Mouse (Mus musculus) cerebellum, postnatal 4 days (tissue): ENCODE data around the gene Gtf2a2.

ENCODE experiments used
- DNase-seq, 2 experiments: peaks; one replicate each; pipeline ENCODE4 v3.0.0; 2022; ENCODE audit warnings: low spot score in 2 of 2, mixed read lengths in 1 of 2

Gtf2a2 gene

GRCm38 (mm10) chr9:70012408-70012901 is at the start of gene Gtf2a2:
Gtf2a2 (plus strand) TSS chr9:70012550.
- peak; percentile 87 to 95 for DNase-seq

GRCm38 (mm10) chr9:69964370-69964769 is 48.0 kb upstream of the Gtf2a2 start:
- DNase-seq, result no peak

DNA sequence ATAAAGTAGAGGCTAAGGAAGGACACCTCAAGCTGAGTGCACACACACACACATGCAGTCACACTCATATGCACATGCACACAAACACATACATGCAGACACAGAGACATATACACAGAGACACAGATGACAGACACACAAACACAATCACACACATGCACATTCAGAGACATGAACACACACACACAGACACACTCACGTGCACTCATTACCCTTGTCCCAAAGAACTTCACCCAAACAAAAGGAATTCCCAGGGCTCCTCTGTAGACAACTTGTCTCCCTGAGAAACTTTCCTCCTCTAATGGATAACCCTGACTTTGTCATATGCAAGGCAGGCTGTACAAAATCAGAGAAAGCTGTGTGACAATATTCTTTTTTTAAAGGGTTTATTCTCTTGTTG is 26.8 kb upstream of the Gtf2a2 start:
- DNase-seq, result no peak

DNA sequence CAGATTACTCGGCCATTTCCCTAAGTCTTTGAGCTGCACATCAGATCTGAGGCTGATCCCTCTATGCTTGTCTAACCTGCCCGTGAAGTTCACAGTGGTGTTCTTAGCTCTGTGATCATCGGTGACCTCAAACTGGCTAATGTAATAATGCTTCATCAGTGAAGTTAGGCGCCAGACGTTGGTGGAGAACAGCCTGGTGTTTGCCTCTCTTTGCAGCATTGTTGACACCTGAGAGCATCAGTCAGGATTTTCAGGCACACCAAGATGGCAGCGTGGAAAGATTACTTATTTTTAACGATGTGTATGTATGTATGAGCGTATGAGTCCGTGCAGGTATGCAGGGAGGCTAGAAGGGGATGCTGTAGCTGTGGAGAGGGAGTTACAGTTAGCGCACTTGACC is 26.3 kb upstream of the Gtf2a2 start:
- DNase-seq, result no peak

GRCm38 (mm10) chr9:69986571-69986970 is 25.8 kb upstream of the Gtf2a2 start:
- no peak for DNase-seq

GRCm38 (mm10) chr9:69987579-69987978 is 24.8 kb upstream of the Gtf2a2 start:
- DNase-seq, result peak; percentile 33 to 64

DNA sequence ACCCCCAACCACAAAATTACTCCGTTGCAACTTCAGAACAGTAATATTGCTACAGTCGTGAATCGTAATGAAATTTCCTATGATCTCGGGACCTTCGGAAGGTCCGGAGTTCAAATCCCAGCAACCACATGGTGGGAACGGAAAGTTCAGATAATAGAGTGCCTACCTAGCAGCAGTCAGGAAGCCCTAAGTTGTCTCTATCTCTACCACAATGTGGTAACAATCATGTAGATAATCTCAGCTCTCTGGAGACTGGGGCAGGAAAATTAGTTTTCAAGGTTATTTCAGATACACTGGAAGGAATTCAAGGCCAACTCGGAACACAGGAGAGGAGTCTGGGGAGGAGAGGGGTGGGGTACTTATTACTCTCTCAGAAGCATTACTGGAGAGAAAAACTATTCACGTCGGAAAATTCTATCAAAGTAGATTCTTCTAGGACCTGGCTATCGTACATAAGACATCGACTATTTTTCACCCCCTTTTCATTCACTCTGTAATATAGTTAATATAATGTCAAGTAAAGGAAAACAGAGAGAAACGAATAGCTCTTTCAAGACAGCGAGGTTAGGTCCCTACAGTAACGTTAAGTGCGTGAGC is 23.5 kb upstream of the Gtf2a2 start:
- no peak for DNase-seq

DNA sequence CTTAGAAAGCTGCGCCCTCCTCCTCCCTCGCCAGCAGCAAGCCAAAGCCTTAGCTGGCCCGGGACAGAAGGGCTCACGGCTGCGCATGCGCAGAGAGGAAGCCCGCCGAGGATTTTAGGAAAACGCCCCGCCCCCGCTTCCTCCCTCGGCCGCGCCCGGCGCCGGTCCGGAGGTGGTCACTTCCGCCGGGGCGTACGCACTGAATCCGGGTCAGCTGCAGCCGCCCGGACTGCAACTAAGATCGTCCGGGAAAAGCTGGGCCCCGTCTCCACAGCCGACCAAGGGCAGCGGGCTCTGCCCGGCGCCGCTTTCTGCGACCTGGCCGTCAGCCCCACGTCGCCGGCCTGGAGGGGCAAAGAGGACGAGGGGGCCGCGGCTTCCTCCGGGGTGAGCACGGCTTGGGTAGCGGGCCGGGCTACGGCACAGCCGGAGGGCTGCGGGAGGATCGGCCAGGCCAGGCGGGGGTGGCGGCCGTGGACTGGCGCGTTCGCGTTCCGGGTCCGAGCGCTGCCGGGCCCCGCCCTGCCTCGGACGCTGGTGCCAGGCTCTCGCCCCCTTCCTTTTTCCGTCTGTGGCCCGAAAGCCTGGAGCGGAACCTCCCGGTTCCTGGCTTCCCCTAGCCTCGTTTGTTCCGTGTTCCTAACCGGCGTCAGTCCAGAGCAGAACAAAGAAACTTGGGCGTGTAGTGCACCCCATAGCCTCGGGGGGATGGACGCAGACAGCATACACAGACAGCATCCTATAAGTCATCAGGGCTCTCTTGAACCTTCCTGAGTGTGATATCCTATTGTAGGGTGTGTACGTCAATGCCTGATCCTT is 22.8 kb upstream of the Gtf2a2 start, which contains the start of gene Bnip2:
Bnip2 (plus strand) TSS at position 164 of the 819 bp plus-strand sequence.
- peak; percentile 92 to 97 for DNase-seq

- DNase-seq, result no peak
These were observed 22.0 kb upstream of the Gtf2a2 start for GRCm38 (mm10) chr9:69990346-69990745.

GRCm38 (mm10) chr9:69992841-69993277 is 19.5 kb upstream of the Gtf2a2 start:
- no peak for DNase-seq

DNA sequence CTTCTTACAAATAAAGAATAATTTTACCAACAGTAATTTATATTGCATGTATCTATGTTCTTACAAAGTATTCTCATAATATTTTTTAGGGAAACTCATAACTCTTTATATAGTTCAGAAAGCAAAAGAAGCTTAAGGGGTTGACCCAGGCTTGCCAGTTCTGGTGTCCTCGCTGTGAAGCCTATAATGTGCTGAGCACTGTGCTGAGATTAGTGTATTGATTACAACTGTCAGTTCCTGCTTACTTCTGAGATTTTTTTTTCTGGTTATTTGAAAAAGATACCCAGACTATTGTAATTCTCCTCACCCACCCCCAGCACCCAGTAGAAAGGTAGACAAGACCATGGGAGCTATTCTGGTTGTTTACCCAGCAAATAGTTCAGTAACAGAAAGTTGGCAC is 18.9 kb upstream of the Gtf2a2 start:
- DNase-seq, result no peak

- DNase-seq, result no peak
These were observed 17.8 kb upstream of the Gtf2a2 start for GRCm38 (mm10) chr9:69994547-69994946.

DNA sequence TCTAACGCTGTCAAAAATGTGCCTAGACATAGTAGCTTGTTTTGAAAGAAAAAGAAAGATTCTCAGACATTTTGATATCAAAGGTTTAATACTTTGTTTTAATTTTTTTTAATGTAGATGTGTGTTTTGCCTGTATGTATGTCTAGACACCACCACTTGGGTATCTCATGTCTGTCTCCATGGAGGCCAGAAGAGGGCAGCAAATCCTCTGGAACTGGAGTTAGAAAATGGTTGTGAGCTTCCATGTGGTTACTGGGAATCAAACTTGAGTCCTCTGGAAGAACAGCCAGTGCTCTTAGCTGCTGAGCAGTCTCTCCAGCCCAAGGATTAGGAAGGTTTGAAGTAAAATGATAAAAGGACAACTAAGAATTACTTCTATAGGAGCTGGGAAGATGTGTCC is 13.0 kb upstream of the Gtf2a2 start:
- DNase-seq, result no peak

GRCm38 (mm10) chr9:70003516-70003915 is 8.8 kb upstream of the Gtf2a2 start:
- no peak for DNase-seq

DNA sequence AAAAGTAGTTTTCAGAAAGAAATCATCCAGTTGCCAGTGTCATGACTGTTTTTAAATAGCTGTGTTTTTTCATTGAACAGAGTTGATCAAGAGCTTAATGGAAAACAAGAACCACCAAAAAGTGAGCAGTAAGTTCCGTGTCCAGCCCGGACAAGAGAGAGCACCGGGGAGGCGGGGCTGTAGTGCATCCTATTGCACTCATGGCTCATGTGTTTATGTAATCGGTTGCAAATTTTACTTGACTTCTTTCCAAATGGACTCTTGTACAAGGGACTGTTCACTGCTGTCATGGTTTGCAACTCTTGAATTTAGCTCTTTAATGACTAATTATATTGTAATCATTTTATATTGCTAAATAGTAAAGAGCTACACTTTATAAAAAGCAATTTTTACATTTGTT is 5.4 kb upstream of the Gtf2a2 start:
- no peak for DNase-seq

DNA sequence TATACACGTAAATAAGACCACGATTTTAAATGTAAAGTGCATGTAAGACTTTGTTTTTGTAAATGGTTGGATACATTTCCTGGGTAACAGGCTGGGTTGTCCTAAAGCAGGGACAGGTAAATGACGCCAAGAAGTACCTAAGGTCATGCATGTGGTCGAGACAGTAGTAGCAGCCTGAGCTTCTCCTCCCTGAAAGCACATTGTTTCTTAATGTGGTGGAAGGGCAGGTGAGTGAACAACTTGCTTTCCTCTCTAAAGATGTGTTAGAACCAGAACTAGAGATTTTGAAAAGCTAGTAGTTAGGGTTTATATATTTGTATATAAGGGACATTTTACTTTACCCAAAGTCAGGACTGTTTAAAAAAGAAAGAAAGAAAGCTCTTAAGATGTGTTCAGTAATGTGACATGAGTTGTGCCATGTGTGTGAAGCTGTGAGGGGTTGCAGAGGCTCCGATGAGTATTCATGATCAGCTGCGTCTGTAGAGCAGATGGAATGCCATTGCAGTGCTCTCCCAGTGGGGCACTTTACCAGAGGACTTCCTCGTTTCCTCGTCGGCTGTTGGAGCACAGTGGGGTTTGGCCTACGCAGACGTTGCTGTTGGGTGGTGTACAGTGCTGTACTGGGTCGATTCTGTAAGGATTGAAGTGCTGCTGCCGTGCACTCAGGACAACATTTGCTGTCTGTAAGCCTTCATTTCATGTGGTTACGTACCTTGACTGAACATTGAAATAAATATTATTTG is 4.7 kb upstream of the Gtf2a2 start:
- no peak for DNase-seq

- no peak for DNase-seq
These were observed 2.5 kb upstream of the Gtf2a2 start for GRCm38 (mm10) chr9:70009754-70010304.

DNA sequence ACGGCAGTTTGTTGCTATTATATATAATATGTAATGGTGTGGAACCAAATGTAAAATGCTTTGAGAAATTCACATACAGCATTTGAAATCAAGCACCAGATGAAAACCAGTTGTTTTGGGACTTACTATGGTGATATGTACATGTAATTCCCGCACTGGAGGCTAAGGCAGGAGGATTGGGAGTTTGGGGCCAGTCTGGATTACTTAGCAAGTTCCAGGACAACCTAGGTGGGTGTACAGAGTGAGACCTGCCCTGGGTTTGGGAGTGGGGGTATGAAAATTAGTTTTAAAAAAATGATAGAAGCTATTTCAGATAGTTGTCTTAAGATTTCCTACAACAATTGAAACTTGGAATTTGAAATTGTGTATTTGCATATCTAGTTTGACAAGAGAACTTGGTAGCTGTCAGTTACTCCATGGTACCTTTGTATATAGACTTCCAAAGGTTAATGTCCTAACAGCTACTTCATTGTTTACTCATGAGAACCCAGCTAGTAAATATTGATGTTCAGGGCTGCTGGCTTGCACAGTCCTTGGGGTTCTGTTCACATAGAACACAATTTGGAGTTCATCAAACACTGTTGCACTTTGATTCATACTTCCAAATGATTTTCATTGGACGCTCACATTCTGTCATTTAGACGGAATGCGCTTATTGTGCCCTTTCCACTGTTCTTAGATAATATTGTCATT is 1.4 kb upstream of the Gtf2a2 start:
- no peak for DNase-seq

DNA sequence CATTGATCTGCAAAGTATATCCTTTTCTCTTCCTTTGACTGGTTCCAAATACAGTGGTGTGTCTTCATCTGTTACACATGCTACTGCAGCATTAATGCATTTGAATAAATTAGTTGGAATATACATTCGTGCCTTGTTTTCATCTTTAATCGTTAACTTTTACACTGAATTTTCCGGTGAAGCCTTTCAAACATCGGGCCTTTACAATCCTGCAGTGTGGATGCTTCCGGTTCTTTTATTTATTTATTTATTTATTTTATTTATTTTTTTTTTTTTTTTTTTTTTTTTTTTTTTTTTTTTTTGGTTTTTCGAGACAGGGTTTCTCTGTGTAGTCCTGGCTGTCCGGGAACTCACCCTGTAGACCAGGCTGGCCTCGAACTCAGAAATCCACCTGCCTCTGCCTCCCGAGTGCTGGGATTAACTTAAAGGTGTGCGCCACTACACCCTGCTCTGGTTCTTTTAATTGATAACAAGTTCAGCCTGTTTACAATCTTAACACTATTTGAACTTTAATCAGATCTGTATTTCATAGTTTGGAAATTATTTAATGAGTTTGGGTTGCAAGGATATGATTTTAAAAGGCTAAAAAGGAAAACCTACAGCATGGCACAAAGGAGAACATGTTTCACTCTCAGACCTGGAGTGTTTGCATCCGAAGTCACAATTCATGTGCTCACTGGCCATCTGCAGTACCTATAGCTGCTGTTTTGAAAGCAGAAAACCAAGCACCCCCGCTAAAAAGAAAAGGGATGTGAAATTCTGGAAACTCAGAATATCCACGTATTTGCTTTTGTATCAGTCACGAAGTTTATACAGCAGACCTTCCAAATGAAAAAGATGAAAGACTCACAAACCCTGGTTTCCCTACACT is 578 bp upstream of the Gtf2a2 start:
- no peak for DNase-seq

DNA sequence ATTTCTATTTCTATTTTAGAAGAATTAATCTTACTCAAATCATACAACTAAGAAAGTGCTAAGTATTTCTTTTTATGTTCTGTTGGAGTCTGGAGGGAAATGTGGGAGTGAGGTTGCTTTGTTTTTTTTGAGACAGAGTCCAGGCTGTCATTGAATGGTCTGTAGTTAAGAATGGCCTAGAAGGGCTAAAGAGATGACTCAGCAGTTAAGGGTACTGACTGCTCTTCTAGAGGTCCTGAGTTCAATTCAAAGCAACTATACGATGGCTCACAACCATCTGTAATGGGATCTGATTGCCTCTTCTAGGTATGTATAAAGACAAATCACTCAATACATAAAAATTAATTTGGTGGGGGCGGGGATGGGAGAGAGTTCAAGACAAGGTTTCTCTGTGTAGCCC is 3.3 kb downstream of the Gtf2a2 start:
- DNase-seq, result no peak
